Mouse (Mus musculus): ENCODE data around the gene Brsk2.

GRCm38 (mm10) chr7:141901825-141902224, 47.7 kb upstream of the Brsk2 start:
- TF ChIP-seq CTCF (IDR thresholded peaks at IDR 0.05; ENCODE audit: low read depth) (no peak), EP300 (IDR thresholded peaks at IDR 0.05; ENCODE audit: low read depth) (no peak)
